Mouse (Mus musculus): ENCODE data around the gene Rnf2. TPM values are rescaled to one million over a fixed set of nuclear protein-coding genes. Genes with fewer than 3 reads are reported as not detected.

Gene Rnf2
- polyA plus RNA-seq, 1 experiment from 2014 or later: 41.9 TPM

GRCm38 (mm10) chr1:151499815-151500501 is 797 bp downstream of the Rnf2 start:
- H3K9me3 ChIP-seq (ENCODE audit: low read length): no peaks in the 10 kb centered on the region
- DNase-seq (ENCODE audit: low spot score) (peak; percentile 54), ATAC-seq (peak; percentile 50)
- peak overlapping the region; percentile 98 for H3K27ac ChIP-seq (ENCODE audit: low read length)
- H3K4me3 ChIP-seq (ENCODE audit: low read depth, low read length): peak overlapping the region; percentile 99
- TF ChIP-seq EP300 (IDR thresholded peaks at IDR 0.05): no peak
- TF ChIP-seq CTCF (IDR thresholded peaks at IDR 0.05): 0 out of 2 replicates have a peak, but pooled peaks have one; percentile 7
- peaks cover 10% of the 10 kb centered on the region for H3K4me1 ChIP-seq (ENCODE audit: insufficient read depth, low read depth, low read length)
- peak overlapping the region; percentile 95 for H3K9ac ChIP-seq (replicated peaks; ENCODE audit: low read depth)
- H3K27me3 ChIP-seq (replicated peaks; ENCODE audit: insufficient read depth, low read length): no peaks in the 10 kb centered on the region
- H3K36me3 ChIP-seq (ENCODE audit: insufficient read depth, low read length): no peaks in the 10 kb centered on the region
- H3K4me2 ChIP-seq (replicated peaks; ENCODE audit: low read depth, low read length): peak overlapping the region; percentile 57
- under 1% methylated on average over 39 of the region's 59 CpGs for WGBS

- ATAC-seq: no peak
- WGBS: 72% methylated on average over 3 of the region's 3 CpGs
These were observed 2.4 kb downstream of the Rnf2 start for GRCm38 (mm10) chr1:151498381-151498780.

GRCm38 (mm10) chr1:151497942-151498341 is 2.8 kb downstream of the Rnf2 start:
- Histone ChIP-seq H3K27me3 (replicated peaks; ENCODE audit: insufficient read depth, low read length) (no peaks in the 10 kb centered on the region), H3K27ac (ENCODE audit: low read length) (no peak overlapping the region), H3K9me3 (ENCODE audit: low read length) (no peaks in the 10 kb centered on the region), H3K36me3 (ENCODE audit: insufficient read depth, low read length) (no peaks in the 10 kb centered on the region), H3K4me1 (ENCODE audit: insufficient read depth, low read depth, low read length) (peaks cover 10% of the 10 kb centered on the region), H3K9ac (replicated peaks; ENCODE audit: low read depth) (no peak overlapping the region), H3K4me3 (ENCODE audit: low read depth, low read length) (no peak overlapping the region), H3K4me2 (replicated peaks; ENCODE audit: low read depth, low read length) (no peak overlapping the region)
- WGBS: 54% methylated on average over 2 of the region's 2 CpGs
- DNase-seq (ENCODE audit: low spot score) (no peak), ATAC-seq (no peak)
- TF ChIP-seq EP300 (IDR thresholded peaks at IDR 0.05): no peak
- no peak for TF ChIP-seq CTCF (IDR thresholded peaks at IDR 0.05)

More at GRCm38 (mm10) chr1:151498381-151498780, 2.4 kb downstream of the Rnf2 start:
- H3K9ac ChIP-seq (replicated peaks; ENCODE audit: low read depth): no peak overlapping the region
- no peak overlapping the region for H3K4me2 ChIP-seq (replicated peaks; ENCODE audit: low read depth, low read length)
- H3K4me1 ChIP-seq (ENCODE audit: insufficient read depth, low read depth, low read length): peaks cover 10% of the 10 kb centered on the region
- no peaks in the 10 kb centered on the region for H3K36me3 ChIP-seq (ENCODE audit: insufficient read depth, low read length)
- H3K27ac ChIP-seq (ENCODE audit: low read length): no peak overlapping the region
- H3K4me3 ChIP-seq (ENCODE audit: low read depth, low read length): no peak overlapping the region
- H3K27me3 ChIP-seq (replicated peaks; ENCODE audit: insufficient read depth, low read length): no peaks in the 10 kb centered on the region
- DNase-seq (ENCODE audit: low spot score): no peak
- TF ChIP-seq CTCF (IDR thresholded peaks at IDR 0.05): no peak
- TF ChIP-seq EP300 (IDR thresholded peaks at IDR 0.05): no peak
- no peaks in the 10 kb centered on the region for H3K9me3 ChIP-seq (ENCODE audit: low read length)

- Histone ChIP-seq H3K4me1 (ENCODE audit: insufficient read depth, low read depth, low read length) (peaks cover 10% of the 10 kb centered on the region), H3K27ac (ENCODE audit: low read length) (no peak overlapping the region), H3K27me3 (replicated peaks; ENCODE audit: insufficient read depth, low read length) (no peaks in the 10 kb centered on the region), H3K9ac (replicated peaks; ENCODE audit: low read depth) (no peak overlapping the region), H3K9me3 (ENCODE audit: low read length) (no peaks in the 10 kb centered on the region), H3K4me3 (ENCODE audit: low read depth, low read length) (no peak overlapping the region), H3K4me2 (replicated peaks; ENCODE audit: low read depth, low read length) (no peak overlapping the region), H3K36me3 (ENCODE audit: insufficient read depth, low read length) (no peaks in the 10 kb centered on the region)
- DNase-seq (ENCODE audit: low spot score) (peak; percentile 43), ATAC-seq (no peak)
- no peak for TF ChIP-seq EP300 (IDR thresholded peaks at IDR 0.05)
- peak; percentile 74 for TF ChIP-seq CTCF (IDR thresholded peaks at IDR 0.05)
- WGBS: 84% methylated on average over 8 of the region's 8 CpGs
These were observed 3.7 kb downstream of the Rnf2 start for GRCm38 (mm10) chr1:151497028-151497427.

- H3K27me3 ChIP-seq (replicated peaks; ENCODE audit: insufficient read depth, low read length): no peaks in the 10 kb centered on the region
- ATAC-seq: no peak
- no peak overlapping the region for H3K9ac ChIP-seq (replicated peaks; ENCODE audit: low read depth)
- no peak for DNase-seq (ENCODE audit: low spot score)
- WGBS: 81% methylated on average over 2 of the region's 2 CpGs
- H3K36me3 ChIP-seq (ENCODE audit: insufficient read depth, low read length): no peaks in the 10 kb centered on the region
- H3K4me2 ChIP-seq (replicated peaks; ENCODE audit: low read depth, low read length): no peak overlapping the region
- H3K27ac ChIP-seq (ENCODE audit: low read length): no peak overlapping the region
- no peak for TF ChIP-seq EP300 (IDR thresholded peaks at IDR 0.05)
- TF ChIP-seq CTCF (IDR thresholded peaks at IDR 0.05): no peak
- H3K4me1 ChIP-seq (ENCODE audit: insufficient read depth, low read depth, low read length): peaks cover 10% of the 10 kb centered on the region
- no peak overlapping the region for H3K4me3 ChIP-seq (ENCODE audit: low read depth, low read length)
- H3K9me3 ChIP-seq (ENCODE audit: low read length): no peaks in the 10 kb centered on the region
These were observed 5.0 kb downstream of the Rnf2 start for GRCm38 (mm10) chr1:151495635-151496285.

GRCm38 (mm10) chr1:151494711-151495110 is 6.0 kb downstream of the Rnf2 start:
- no peaks in the 10 kb centered on the region for H3K27me3 ChIP-seq (replicated peaks; ENCODE audit: insufficient read depth, low read length)
- H3K4me2 ChIP-seq (replicated peaks; ENCODE audit: low read depth, low read length): no peak overlapping the region
- H3K27ac ChIP-seq (ENCODE audit: low read length): no peak overlapping the region
- H3K4me1 ChIP-seq (ENCODE audit: insufficient read depth, low read depth, low read length): peaks cover 12% of the 10 kb centered on the region
- H3K9me3 ChIP-seq (ENCODE audit: low read length): no peaks in the 10 kb centered on the region
- no peaks in the 10 kb centered on the region for H3K36me3 ChIP-seq (ENCODE audit: insufficient read depth, low read length)
- DNase-seq (ENCODE audit: low spot score) (no peak), ATAC-seq (no peak)
- H3K9ac ChIP-seq (replicated peaks; ENCODE audit: low read depth): no peak overlapping the region
- TF ChIP-seq EP300 (IDR thresholded peaks at IDR 0.05) (no peak), CTCF (IDR thresholded peaks at IDR 0.05) (no peak)
- no peak overlapping the region for H3K4me3 ChIP-seq (ENCODE audit: low read depth, low read length)
- 52% methylated on average over 6 of the region's 6 CpGs for WGBS

Measured in lung, postnatal 0 days (tissue).